Mouse (Mus musculus): ENCODE data around the gene Anxa6.
"Not testable (repeated sequence)": the region's sequence is repeated elsewhere in the genome, so short reads cannot be mapped to it uniquely, and the experiment has no call there.

The Anxa6 gene

DNA sequence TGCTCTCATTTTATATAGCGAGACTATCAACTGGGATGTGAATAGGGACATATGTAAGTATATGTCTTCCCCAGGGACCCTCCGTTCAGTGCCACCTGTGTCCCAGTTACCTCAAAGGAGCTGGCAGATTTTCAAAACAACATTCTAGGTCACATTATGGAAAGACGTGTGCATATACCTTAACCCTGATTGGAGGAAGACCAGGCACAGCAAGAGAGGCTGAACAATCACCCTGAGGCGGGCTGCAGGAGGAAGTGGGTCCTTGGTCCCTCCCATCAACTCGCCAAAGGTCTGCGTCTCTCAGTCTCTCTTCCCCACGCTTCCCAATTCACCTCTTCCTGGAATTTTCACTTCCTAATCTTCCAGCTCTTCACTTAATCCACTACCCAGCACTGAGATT, 76.3 kb downstream of the Anxa6 start:
- DNase-seq: no peak

DNA sequence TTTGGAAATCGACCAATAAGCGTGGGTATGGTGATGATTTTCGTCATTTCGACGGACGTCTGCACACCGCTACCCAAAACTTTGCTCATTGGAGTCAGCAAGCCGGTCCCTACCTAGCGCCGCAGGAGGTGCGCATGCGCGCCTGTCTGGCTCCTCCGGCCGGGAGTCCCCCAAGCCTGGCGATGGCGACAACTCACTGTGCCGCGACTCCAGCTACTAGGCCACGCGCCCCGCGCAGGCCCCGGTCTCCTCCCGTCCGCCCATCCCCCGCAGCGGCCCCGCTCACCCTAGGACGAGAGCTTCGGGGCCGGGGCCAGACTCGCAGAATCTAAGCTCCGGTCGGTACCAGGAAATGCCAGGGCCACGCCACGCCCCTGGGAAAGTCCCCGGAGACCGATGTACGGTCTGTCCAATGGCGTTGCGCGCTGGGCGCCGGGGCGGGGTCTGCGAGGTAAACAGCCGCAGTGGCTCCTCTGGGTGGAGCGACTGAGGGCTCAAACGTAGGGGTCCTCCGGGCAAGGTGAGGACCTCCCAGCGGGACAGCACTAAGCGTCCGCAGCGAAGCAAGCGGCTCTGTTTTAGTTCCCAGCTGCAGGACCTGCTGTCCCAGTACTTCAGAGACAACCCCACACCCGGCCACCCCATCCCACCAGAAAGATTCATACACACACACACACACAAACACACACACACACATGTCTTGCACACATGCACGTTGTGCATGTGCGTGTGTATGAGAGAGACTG, 77.3 kb downstream of the Anxa6 start:
- DNase-seq: peak; percentile 98 to 99

DNA sequence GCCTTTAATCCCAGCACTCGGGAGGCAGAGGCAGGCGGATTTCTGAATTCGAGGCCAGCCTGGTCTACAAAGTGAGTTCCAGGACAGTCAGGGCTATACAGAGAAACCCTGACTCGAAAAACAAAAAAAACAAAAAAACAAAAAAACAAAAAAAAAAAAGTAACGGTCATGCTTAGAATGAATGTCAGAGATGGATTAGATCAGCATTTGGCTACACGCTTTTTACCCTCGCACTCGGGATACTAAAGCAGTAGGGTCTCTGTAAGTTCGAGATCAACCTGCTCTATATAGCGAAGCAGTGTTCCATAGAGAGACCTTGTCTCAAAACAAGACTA, 77.9 kb downstream of the Anxa6 start:
- DNase-seq: not testable (repeated sequence)

DNA sequence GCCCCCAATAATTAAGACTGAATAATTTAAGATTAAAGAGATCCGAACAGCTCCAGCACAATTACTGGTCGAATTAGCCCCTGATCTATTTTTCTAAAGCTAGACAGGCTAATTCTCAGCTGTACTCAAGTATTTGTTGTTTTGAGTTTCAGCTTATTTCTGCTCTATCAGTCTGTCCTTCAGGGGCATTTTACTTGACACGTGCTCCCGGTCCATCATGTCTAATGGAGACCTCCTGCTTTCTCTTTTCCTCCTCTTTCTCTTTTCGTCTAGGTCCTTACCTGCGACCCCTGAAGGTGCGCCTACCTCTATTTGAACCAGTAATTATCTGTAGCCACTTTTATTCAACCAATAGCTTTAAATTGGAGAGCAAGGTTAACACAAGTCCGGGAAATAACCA, 78.5 kb downstream of the Anxa6 start:
- DNase-seq: no peak

- DNase-seq: no peak
Measured at GRCm38 (mm10) chr11:54953993-54954446, 79.2 kb downstream of the Anxa6 start.

DNA sequence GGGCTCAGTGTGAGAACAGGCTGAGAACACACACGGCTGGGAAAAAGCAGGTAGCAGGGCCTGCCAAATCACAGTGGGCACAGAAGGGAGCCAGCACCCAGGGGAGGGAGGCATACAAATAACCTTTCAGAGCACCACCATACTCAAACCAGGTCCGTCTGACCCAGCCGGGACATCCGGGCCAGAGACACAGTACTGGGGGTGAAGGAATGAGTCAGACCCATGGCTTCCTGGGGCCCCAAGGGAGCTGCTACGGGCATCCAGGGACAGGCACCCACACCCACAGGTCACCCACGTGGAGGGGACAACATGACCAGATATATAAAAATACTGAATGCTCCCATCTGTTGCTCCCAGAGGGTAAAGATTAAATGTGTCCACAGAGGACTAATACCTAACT, 80.6 kb downstream of the Anxa6 start:
- no peak for DNase-seq

- no peak for DNase-seq
Measured at GRCm38 (mm10) chr11:54950684-54951083, 82.6 kb downstream of the Anxa6 start.

- no peak for DNase-seq
Measured at GRCm38 (mm10) chr11:54949717-54950116, 83.5 kb downstream of the Anxa6 start.

- DNase-seq: no peak
Measured at GRCm38 (mm10) chr11:54944702-54945101, 88.5 kb downstream of the Anxa6 start.

GRCm38 (mm10) chr11:54940056-54940455, 93.2 kb downstream of the Anxa6 start:
- no peak for DNase-seq

GRCm38 (mm10) chr11:54939501-54939900, 93.7 kb downstream of the Anxa6 start:
- no peak for DNase-seq

GRCm38 (mm10) chr11:54936771-54937140, 96.5 kb downstream of the Anxa6 start:
- DNase-seq: no peak

DNA sequence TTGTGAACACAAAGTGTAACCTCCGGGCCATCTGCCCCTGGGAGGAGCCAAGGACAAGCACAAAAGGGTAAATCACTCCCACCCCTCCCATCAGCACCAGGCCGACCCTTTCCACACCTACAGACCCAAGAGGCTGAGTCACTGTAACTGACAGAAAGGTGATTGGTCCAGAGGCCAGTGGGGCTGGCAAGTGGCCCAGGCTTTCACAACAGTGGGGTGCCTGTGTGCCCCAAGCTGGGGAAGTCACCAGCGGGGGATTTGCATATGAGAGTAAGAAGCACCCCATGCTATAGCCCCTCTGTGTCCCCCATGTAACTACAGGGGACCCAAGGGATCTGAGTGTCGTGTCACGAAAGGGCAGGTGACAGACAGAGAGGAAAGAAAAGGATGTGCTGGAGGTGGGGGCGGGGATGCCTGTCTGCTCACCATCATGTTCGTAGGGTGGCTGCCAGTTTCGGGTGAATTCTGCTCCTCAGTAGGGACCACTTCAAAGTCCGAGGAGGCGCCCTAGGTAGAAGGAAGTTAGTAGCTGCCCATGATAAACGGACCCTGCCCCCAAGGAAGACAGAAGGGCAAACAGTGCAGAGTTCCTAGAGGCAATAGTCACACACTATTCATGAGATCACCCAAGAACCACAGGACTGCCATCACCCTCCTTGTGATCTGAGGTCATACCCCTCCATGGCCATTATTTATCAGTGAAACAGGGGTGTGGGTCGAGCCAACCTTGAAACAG, 97.0 kb downstream of the Anxa6 start:
- peak in 1 of 2 experiments; percentile 25 for DNase-seq

GRCm38 (mm10) chr11:54934198-54934597, 99.0 kb downstream of the Anxa6 start:
- no peak for DNase-seq

DNA sequence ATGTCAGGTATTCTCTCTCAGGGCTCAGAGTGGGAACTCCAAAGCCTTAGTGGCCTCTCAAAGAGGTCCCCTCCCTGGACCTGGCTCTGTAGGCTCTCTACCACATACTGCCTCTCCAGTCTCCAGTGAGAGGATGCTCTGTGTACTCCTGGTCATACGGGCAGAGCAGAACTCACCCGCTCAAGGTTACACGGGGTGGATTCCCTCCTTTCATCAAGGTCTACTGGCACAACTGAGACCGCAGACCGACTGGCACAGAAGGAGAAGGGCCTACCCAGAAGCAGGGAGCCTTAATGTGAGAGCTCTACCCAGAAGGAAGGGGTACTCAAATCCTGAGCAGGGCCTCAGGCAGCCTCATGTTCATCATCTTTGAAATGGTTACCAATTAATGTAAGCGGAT, 100.7 kb downstream of the Anxa6 start:
- no peak for DNase-seq

DNA sequence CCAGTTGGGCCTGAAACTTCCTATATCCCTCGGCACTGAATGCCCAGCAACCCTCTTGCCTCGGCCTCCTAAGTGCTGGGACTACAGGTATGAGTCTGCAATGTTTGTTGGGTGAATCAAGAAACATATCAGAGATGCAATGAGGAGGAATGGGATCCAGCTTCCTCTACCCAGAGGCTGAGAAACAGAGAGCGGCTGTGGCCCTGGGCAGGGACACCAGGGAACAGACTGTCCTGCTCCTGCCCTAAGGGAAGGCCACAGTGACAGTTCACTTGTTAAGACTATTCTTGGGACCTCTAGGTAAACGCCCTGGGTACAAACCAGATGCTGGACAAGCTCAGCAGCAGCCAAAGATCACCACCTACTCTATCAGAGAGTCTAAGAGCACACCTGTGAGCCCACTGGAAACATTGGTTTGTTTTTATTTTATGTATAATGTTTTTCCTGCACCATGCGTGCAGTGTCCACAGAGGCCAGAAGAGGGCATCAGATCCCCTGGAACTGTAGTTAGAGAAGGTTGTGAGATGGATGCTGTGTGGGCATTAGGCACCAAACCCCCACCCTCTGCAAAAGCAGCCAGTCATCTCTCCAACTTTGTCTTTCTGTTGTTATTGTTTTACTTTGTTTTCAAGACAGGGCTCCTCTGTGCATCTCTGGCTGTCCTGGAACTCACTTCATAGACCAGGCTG, 101.7 kb downstream of the Anxa6 start:
- peak; percentile 26 to 67 for DNase-seq

- peak in 1 of 2 experiments; percentile 36 for DNase-seq
Measured at GRCm38 (mm10) chr11:54930318-54930979, 102.8 kb downstream of the Anxa6 start.

GRCm38 (mm10) chr11:54929744-54930143, 103.5 kb downstream of the Anxa6 start:
- no peak for DNase-seq

DNA sequence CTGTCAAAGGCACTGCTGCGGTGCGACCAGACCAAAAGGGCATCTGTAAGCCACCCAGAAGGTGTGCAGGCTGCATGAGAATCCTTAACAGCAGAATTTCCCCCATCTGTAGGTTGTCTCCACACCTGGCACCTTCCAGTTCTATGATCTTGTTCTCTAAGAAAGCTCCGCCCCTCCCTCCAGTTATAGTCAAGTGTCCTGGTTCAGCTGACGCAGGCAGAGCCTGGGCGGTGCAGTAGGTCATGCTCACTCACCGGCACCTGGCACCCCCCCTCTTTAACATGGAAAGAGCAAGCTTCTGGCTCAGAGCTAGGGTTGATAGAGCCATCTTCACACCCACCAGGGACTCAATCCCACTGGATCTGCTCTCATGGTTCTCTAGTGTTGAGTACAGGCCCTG, 104.0 kb downstream of the Anxa6 start:
- DNase-seq: no peak

All from spleen, adult 18-20 months (tissue).